Mouse (Mus musculus) brain, embryonic 14.5 days (tissue): ENCODE data around the gene Pank3.

Source experiments
- CTCF ChIP-seq: fragments of 200-500 bp; IDR thresholded peaks from 2 replicates; pipeline ENCODE4 v1.5.1; 2012; ENCODE audit warnings: inconsistent platforms, mild to moderate bottlenecking, moderate library complexity, borderline replicate concordance; ENCODE audit not compliant: insufficient read depth, insufficient read length; ENCODE audit errors: extremely low read depth
- POLR2A ChIP-seq: fragments of 200-500 bp; IDR thresholded peaks from 2 replicates; pipeline ENCODE4 v1.6.1; 2012; ENCODE audit warnings: mild to moderate bottlenecking, inconsistent platforms, borderline replicate concordance; ENCODE audit not compliant: poor library complexity, insufficient read depth, insufficient read length, severe bottlenecking; ENCODE audit errors: extremely low read depth

DNA sequence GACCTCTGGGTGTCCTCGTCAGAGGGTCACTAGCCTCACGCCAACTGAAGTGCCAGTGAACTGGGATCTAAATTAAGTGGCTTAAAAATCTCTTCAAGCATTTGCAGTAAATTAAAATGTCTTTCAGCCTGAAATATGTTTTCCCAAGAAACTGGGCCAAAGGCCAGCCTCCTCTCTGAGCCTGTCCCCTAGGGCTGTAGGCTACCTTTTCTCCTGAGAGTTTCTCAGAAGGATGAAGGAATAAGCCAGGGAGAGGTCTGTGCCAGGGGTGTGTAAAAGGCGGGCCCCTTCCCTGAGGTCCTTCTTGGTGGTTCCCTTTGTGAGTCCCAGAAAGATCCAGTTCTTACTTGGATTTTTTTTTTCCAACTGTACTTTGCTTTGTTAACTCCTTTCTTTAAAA, 31.2 kb upstream of the Pank3 start:
- no peak for TF ChIP-seq CTCF
- TF ChIP-seq POLR2A = no peak
